Mouse (Mus musculus) cerebellum, adult 2 months (tissue): ENCODE measurements around the gene Ttc39b. TPM values are rescaled to one million over a fixed set of nuclear protein-coding genes. Genes with fewer than 3 reads are reported as not detected.
A peak's percentile ranks its signal among the peaks of the same experiment; 100 is the strongest.

Experiments used
- DNase-seq, 2 experiments: peaks; one replicate each; pipeline ENCODE4 v3.0.0; 2021
- H3K27ac ChIP-seq: fragments of 200-500 bp; 2 replicates; pipeline ENCODE4 v1.5.1; 2012; ENCODE audit warnings: low read length, control low read depth, inconsistent platforms; ENCODE audit not compliant: insufficient read depth
- H3K27me3 ChIP-seq: fragments of 200-500 bp; 2 replicates; pipeline ENCODE4 v1.6.1; 2012; ENCODE audit warnings: inconsistent platforms, mild to moderate bottlenecking, low read length, moderate library complexity; ENCODE audit not compliant: control insufficient read depth, insufficient read depth
- H3K4me1 ChIP-seq: fragments of 200-500 bp; 2 replicates; pipeline ENCODE4 v1.6.1; 2011; ENCODE audit warnings: low read length; ENCODE audit not compliant: control insufficient read depth, insufficient read depth
- H3K4me3 ChIP-seq: fragments of 200-500 bp; replicated peaks from 2 replicates; pipeline ENCODE3; 2011; ENCODE audit warnings: mild to moderate bottlenecking, low read depth, low read length, control low read depth; ENCODE audit not compliant: insufficient read depth
- CTCF ChIP-seq: fragments of 200-500 bp; IDR thresholded peaks from 2 replicates; pipeline ENCODE4 v1.5.1; 2011; ENCODE audit warnings: low read depth, mild to moderate bottlenecking, control low read depth, low read length, moderate library complexity, borderline replicate concordance; ENCODE audit not compliant: insufficient read depth
- POLR2A ChIP-seq: fragments of 200-500 bp; IDR thresholded peaks from 2 replicates; pipeline ENCODE4 v1.6.1; 2011; ENCODE audit warnings: low read length, control low read depth, borderline replicate concordance; ENCODE audit not compliant: insufficient read depth
- WGBS: fragments of 180-500 bp; shearing (Covaris S2); methylation state at CpG from one replicate; pipeline ENCODE4 v1.1.7; 2018; 5-methylcytosine and 5-hydroxymethylcytosine counted together
- polyA plus RNA-seq: library from polyadenylated mRNA; depleted of rRNA; stranded (reverse); fragments of >200 nt; gene quantifications from 2 replicates; pipeline ENCODE4 v1.2.3, GENCODE M21; 2012

The Ttc39b gene
- polyA plus RNA-seq, 1 experiment: 24.3 TPM

DNA sequence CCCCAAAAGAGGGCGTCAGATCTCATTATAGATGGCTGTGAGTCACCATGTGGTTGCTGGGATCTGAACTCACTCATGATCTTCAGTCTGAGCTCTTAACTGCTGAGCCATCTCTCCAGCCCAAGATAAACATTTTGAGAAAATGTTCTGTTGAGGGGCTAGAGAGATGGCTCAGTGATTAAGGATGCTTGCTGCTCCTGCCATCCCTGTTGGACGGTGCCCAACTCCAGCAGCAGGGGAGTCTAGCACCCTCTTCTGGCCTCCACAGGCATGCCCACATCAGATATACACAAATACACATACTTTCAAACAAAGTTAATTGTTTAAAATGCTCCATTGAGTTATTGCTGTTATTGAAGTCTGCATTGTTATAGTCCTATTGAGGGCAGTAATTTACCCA is 19.8 kb upstream of the Ttc39b start:
- peak; percentile 23; the same call in 1 of the 2 replicates for TF ChIP-seq CTCF
- no peak for TF ChIP-seq POLR2A
- no peak overlapping the region for H3K27ac ChIP-seq
- H3K27me3 ChIP-seq: no peaks in the 10 kb centered on the region
- DNase-seq: no peak
- no peak overlapping the region for H3K4me3 ChIP-seq
- H3K4me1 ChIP-seq: no peaks in the 10 kb centered on the region
- 61% methylated on average over 2 of the region's 2 CpGs for WGBS

DNA sequence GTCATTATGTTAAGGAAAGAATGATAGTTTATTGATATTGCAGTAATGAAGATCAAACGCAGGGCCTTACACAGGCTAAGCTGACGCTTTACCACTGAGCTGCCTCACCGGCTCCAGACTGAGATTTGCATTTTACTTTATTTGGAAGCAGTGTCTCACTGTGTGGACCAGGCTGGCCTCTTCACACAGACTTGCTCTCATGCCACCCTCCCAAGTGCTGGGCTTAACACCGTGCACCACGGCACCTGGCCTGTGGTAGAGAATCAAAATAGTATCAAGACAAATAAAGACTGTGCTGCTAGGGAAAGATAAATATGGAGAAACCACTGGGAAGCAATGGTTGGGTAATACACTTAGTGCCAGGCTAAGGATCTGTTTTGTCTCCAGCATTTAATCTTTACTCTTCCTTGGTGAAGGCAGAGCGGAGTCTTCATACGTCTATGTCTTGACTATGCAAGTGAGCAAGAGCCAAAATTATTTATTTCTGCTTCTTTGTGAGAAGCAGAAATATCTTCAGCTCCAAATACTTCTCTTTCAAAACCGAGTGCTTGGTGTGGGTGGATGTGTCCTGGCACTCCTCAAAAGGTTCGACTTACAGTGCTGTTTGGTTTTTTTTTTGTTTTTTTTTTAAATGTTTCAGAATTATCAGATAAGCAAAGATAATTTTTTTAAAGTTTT is 19.2 kb upstream of the Ttc39b start:
- Histone ChIP-seq H3K27ac (no peak overlapping the region), H3K27me3 (no peaks in the 10 kb centered on the region), H3K4me1 (no peaks in the 10 kb centered on the region), H3K4me3 (no peak overlapping the region)
- no peak for DNase-seq
- WGBS: 87% methylated on average over 9 of the region's 9 CpGs
- TF ChIP-seq POLR2A (no peak), CTCF (no peak)

DNA sequence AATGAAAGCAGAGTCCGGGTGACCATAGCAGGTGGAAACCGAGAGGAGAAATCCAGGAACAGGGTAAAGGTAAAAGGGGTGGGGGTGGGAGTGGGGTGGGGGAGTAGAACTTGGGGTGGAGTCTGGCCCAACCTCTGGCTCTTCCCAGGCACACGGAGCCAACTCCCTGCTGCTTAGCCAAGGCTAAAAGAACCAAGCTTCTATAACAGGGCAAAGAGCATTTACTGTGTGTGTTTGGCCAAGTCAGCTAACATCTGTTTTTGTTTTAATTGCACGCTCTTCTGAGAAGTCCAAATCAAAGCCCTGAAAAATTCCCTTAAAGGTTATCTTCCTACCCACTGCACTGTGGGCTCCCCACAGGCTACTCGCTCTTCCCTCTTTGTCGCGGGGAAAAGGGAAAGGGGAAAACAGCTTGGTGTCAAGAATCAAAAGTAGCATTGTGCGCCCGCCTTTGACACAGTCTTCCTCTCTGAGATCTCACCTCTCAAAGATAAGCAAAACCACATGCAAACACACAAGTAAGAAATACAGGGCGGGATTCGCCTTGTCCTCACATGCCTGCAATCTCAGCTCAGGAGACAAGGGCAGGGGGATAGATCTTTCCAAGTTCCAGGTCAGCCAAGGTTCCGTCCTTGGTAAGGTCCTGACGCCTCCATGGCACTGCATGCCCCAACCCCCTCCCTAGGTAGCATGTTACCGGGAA is 18.4 kb upstream of the Ttc39b start:
- H3K27me3 ChIP-seq: no peaks in the 10 kb centered on the region
- DNase-seq: no peak
- H3K4me3 ChIP-seq: no peak overlapping the region
- TF ChIP-seq CTCF: no peak
- 71% methylated on average over 14 of the region's 14 CpGs for WGBS
- H3K27ac ChIP-seq: no peak overlapping the region
- no peaks in the 10 kb centered on the region for H3K4me1 ChIP-seq

DNA sequence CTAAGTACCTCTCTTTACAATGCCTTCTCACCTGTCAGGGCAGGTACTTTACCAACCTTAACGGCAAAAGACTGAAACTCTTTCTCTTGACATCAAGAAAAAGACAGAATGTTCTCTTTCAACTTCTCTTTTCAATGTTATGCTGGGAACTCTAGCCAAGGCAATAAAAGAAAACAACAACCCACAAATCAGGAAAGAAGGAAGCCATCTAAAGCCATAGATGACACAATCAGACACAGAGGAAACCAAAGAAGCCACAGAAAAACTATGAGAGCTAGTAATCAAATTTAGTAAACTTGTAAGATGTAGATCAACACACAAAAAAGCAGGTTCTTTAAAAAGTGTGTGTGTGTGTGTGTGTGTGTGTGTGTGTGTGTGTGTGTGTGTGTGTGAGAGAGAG is 15.3 kb upstream of the Ttc39b start:
- DNase-seq: no peak
- Histone ChIP-seq H3K4me1 (no peaks in the 10 kb centered on the region), H3K27me3 (no peaks in the 10 kb centered on the region), H3K27ac (no peak overlapping the region), H3K4me3 (no peak overlapping the region)
- WGBS: 94% methylated on average over 1 of the region's 1 CpGs
- TF ChIP-seq POLR2A: no peak

DNA sequence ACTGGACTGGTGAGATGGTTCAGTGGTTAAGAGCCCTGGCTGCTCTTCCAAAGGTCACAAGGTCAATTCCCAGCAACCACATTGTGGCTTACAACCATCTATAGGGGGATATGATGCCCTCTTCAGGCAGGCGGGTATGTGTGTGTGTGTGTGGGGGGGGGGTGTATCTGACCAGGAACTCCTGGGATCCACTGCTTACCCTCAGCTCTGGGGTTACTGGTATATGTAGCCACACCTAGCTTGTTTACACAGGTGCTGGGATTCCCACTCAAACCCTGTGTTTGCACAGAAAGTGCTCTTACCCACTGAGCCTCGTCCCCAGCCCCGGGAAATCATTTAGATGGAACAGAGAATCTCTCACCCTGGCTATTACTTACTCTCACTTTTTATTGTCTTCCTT is 13.7 kb upstream of the Ttc39b start:
- TF ChIP-seq POLR2A (no peak), CTCF (no peak)
- no peaks in the 10 kb centered on the region for H3K27me3 ChIP-seq
- WGBS: 91% methylated on average over 3 of the region's 3 CpGs
- H3K4me3 ChIP-seq: no peak overlapping the region
- H3K4me1 ChIP-seq: no peaks in the 10 kb centered on the region
- no peak for DNase-seq
- no peak overlapping the region for H3K27ac ChIP-seq

DNA sequence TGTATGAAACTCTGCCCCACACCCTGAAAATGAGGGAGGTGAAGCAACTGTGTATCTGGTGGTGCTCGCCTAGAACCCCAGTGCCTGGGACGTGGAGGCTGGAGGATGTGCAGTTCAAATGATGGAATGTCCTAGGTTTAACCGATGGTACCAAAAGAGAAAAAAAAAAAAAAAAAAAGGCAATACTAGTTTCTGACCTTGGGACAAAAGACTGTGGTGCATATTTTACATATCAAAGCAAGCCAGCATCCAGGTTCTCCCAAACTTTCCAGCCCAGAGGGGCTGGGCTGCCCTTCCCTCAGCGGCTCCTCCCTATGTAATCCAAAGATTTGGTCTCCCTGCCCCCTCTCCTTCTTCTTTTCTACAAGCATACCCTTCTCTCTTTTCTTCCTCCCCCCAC is 6.3 kb upstream of the Ttc39b start:
- DNase-seq: no peak
- WGBS: 87% methylated on average over 4 of the region's 4 CpGs
- Histone ChIP-seq H3K27me3 (no peaks in the 10 kb centered on the region), H3K27ac (no peak overlapping the region), H3K4me1 (no peaks in the 10 kb centered on the region), H3K4me3 (no peak overlapping the region)
- TF ChIP-seq CTCF (no peak), POLR2A (no peak)

DNA sequence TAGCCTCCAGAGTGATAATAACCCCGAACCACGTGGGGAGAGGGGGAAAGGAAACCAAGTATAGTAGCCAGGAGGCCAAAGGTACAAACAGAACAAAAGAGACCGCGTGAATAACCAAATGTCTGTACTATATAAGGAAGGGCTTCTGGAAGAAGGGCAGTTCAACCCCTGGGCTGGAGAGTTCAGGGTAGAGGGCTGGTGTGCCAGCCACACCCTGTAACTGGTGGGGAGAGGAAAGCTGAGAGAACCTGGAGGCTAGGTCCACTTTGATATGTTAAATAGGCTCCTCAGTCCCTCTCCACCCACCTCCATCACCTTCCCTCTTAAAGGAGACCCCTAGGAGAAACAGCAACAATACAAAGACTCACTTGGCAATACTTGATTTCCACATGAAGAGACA is 5.6 kb upstream of the Ttc39b start:
- DNase-seq: no peak
- Histone ChIP-seq H3K4me1 (no peaks in the 10 kb centered on the region), H3K27me3 (no peaks in the 10 kb centered on the region), H3K4me3 (no peak overlapping the region), H3K27ac (no peak overlapping the region)
- TF ChIP-seq POLR2A (no peak), CTCF (no peak)
- 66% methylated on average over 4 of the region's 4 CpGs for WGBS
